Mouse (Mus musculus): Measurements from ENCODE around the gene Adh6a.

GRCm38 (mm10) chr3:138275100-138275499 lies 38.0 kb upstream of the Adh6a start:
- TF ChIP-seq POLR2A (IDR thresholded peaks at IDR 0.05; ENCODE audit: insufficient read length, low read depth): no peak
- no peak for TF ChIP-seq USF1 (IDR thresholded peaks at IDR 0.05; ENCODE audit: low read depth)
- no peak for TF ChIP-seq REST (IDR thresholded peaks at IDR 0.05; ENCODE audit: insufficient read depth, insufficient read length)
- TF ChIP-seq MYOG (IDR thresholded peaks at IDR 0.05; ENCODE audit: control insufficient read depth in 1 of 3, insufficient read depth in 1 of 3, insufficient read length in 2 of 3, low read depth in 2 of 3): no peak
- TF ChIP-seq SRF (IDR thresholded peaks at IDR 0.05; ENCODE audit: control insufficient read depth, insufficient read length, low read depth): no peak
- no peak for TF ChIP-seq POLR2AphosphoS2 (IDR thresholded peaks at IDR 0.05; ENCODE audit: insufficient read length, low read depth)
- TF ChIP-seq TCF12 (IDR thresholded peaks at IDR 0.05; ENCODE audit: insufficient read depth, poor library complexity, severe bottlenecking): no peak
- no peak for TF ChIP-seq MYOD1 (IDR thresholded peaks at IDR 0.05; ENCODE audit: control insufficient read depth in 1 of 3, insufficient read length in 2 of 3, low read depth in 2 of 3)
